In genomic region chr4:152125161-152126025, GRCm38 (mm10) we compare ENCODE assay signal across 8 mouse cellular contexts. TPM values are rescaled to one million over a fixed set of nuclear protein-coding genes. Genes with fewer than 3 reads are reported as not detected.
DNase-seq lines count a peak whose midpoint lies in the region; ATAC-seq lines count a peak whose summit lies in the region.

No protein-coding gene starts in this region.

- H3K4me2 ChIP-seq in hindbrain, embryonic 12.5 days (replicated peaks), result peak overlapping the region; percentile 41
- peak overlapping the region; percentile 30 for H3K4me2 ChIP-seq in stomach, embryonic 16.5 days (ENCODE audit: low read depth, low read length)

- H3K9ac ChIP-seq in hindbrain, embryonic 12.5 days, result no peak overlapping the region
- H3K9ac ChIP-seq in stomach, embryonic 16.5 days (ENCODE audit: low read length), result no peak overlapping the region; the same call in 1 of the 2 replicates

- no peak for DNase-seq in cerebellum, postnatal 4 days (ENCODE audit: low spot score in 2 of 2)
- peak; percentile 64 for DNase-seq in brain, adult 2 months (ENCODE audit: low read depth, low spot score)
- DNase-seq in gastrocnemius, adult 18-20 months (ENCODE audit: low spot score), result peak; percentile 64
- DNase-seq in lung, postnatal 10 days, result peak; percentile 67
- no peak for DNase-seq in right cerebral cortex, postnatal 14 days

- no peaks in the 10 kb centered on the region for H3K9me3 ChIP-seq in hindbrain, embryonic 12.5 days (replicated peaks)
- H3K9me3 ChIP-seq in stomach, embryonic 16.5 days (replicated peaks; ENCODE audit: control insufficient read depth, low read length), result no peaks in the 10 kb centered on the region

- H3K36me3 ChIP-seq in hindbrain, embryonic 12.5 days, result no peaks in the 10 kb centered on the region
- no peaks in the 10 kb centered on the region for H3K36me3 ChIP-seq in stomach, embryonic 16.5 days (ENCODE audit: control insufficient read depth, insufficient read depth, low read length)

- H3K27ac ChIP-seq in hindbrain, embryonic 12.5 days, result no peak overlapping the region
- no peak overlapping the region for H3K27ac ChIP-seq in stomach, embryonic 16.5 days (ENCODE audit: low read length)

- 0 out of 2 replicates have a peak, but pooled peaks have one; percentile 17 for ATAC-seq in cerebellum, adult (ENCODE audit: insufficient number of reproducible peaks, low FRiP score, low TSS enrichment)
- ATAC-seq in hindbrain, embryonic 12.5 days (ENCODE audit: low FRiP score), result no peak
- ATAC-seq in stomach, embryonic 16.5 days (ENCODE audit: insufficient read depth, low FRiP score), result no peak

- peaks cover 100% of the 10 kb centered on the region for H3K27me3 ChIP-seq in hindbrain, embryonic 12.5 days
- H3K27me3 ChIP-seq in stomach, embryonic 16.5 days (ENCODE audit: control insufficient read depth, insufficient read depth, low read length), result peaks cover 92% of the 10 kb centered on the region

- 7% methylated on average over 56 of the region's 56 CpGs for WGBS in hindbrain, embryonic 12.5 days
- 30% methylated on average over 56 of the region's 56 CpGs for WGBS in stomach, embryonic 16.5 days

- peak overlapping the region; percentile 23 for H3K4me3 ChIP-seq in hindbrain, embryonic 12.5 days
- H3K4me3 ChIP-seq in stomach, embryonic 16.5 days (replicated peaks; ENCODE audit: low read length), result peak overlapping the region; percentile 18

- peaks cover 26% of the 10 kb centered on the region for H3K4me1 ChIP-seq in hindbrain, embryonic 12.5 days
- peaks cover 23% of the 10 kb centered on the region for H3K4me1 ChIP-seq in stomach, embryonic 16.5 days (ENCODE audit: control insufficient read depth, insufficient read depth, low read length)

RNA-seq across cellular contexts. Expression of gene Tnfrsf25, which starts 9.7 kb away (rescaled TPM):
- 1 to 10 TPM; 1.0 to 1.8 TPM for total RNA-seq in gastrocnemius, adult 18-20 months (2021)
- polyA plus RNA-seq in hindbrain, embryonic 12.5 days (2016; fragmentation: Nextera tagmentation; extraction: Ambion mirVana), result 0.59 and 0.74 TPM in 2 replicates
- 1.5 and 2.1 TPM in 2 replicates for polyA plus RNA-seq in stomach, embryonic 16.5 days (2015; fragmentation: Nextera tagmentation; extraction: Ambion mirVana)

RNA-seq across cellular contexts. Expression of gene Espn, which starts 26.8 kb away (rescaled TPM):
- under 1 TPM; 0.36 to 0.59 TPM for total RNA-seq in gastrocnemius, adult 18-20 months (2021)
- polyA plus RNA-seq in hindbrain, embryonic 12.5 days (2016; fragmentation: Nextera tagmentation; extraction: Ambion mirVana), result 0.82 and 2.3 TPM in 2 replicates
- polyA plus RNA-seq in stomach, embryonic 16.5 days (2015; fragmentation: Nextera tagmentation; extraction: Ambion mirVana), result 8.6 and 9.1 TPM in 2 replicates

RNA-seq across cellular contexts. Expression of gene Hes2, which starts 33.3 kb away (rescaled TPM):
- not detected for total RNA-seq in gastrocnemius, adult 18-20 months (2021)
- 2.4 and 2.9 TPM in 2 replicates for polyA plus RNA-seq in hindbrain, embryonic 12.5 days (2016; fragmentation: Nextera tagmentation; extraction: Ambion mirVana)
- polyA plus RNA-seq in stomach, embryonic 16.5 days (2015; fragmentation: Nextera tagmentation; extraction: Ambion mirVana), result 0.56 and 0.75 TPM in 2 replicates

RNA-seq across cellular contexts. Expression of gene Acot7, which starts 52.5 kb away (rescaled TPM):
- 10 to 100 TPM; 16.2 to 18.8 TPM for total RNA-seq in gastrocnemius, adult 18-20 months (2021)
- 128 and 132 TPM in 2 replicates for polyA plus RNA-seq in hindbrain, embryonic 12.5 days (2016; fragmentation: Nextera tagmentation; extraction: Ambion mirVana)
- 57.3 and 60.4 TPM in 2 replicates for polyA plus RNA-seq in stomach, embryonic 16.5 days (2015; fragmentation: Nextera tagmentation; extraction: Ambion mirVana)

RNA-seq across cellular contexts. Expression of gene Plekhg5, which starts 53.1 kb away (rescaled TPM):
- 1 to 10 TPM; 5.0 to 6.5 TPM for total RNA-seq in gastrocnemius, adult 18-20 months (2021)
- polyA plus RNA-seq in hindbrain, embryonic 12.5 days (2016; fragmentation: Nextera tagmentation; extraction: Ambion mirVana), result 11.7 and 12.0 TPM in 2 replicates
- polyA plus RNA-seq in stomach, embryonic 16.5 days (2015; fragmentation: Nextera tagmentation; extraction: Ambion mirVana), result 12.3 and 14.1 TPM in 2 replicates

Comparison
In these comparisons a context has a peak if more than half of its experiments do, and no peak if none do; other contexts are left out.
1. DNase-seq: peak in brain, adult 2 months (single experiment), gastrocnemius, adult 18-20 months (single experiment) and lung, postnatal 10 days (single experiment); none in cerebellum, postnatal 4 days (0 of 2) and right cerebral cortex, postnatal 14 days (single experiment).